Mouse (Mus musculus): Measurements from ENCODE around the gene Sntg2. TPM values are rescaled to one million over a fixed set of nuclear protein-coding genes. Genes with fewer than 3 reads are reported as not detected.

Gene Sntg2
- not detected for polyA plus RNA-seq (2017; shearing (Covaris generic))

GRCm38 (mm10) chr12:30372933-30373501 lies at the start of gene Sntg2:
Gene Sntg2, minus strand, starts transcription at chr12:30373375.

DNA sequence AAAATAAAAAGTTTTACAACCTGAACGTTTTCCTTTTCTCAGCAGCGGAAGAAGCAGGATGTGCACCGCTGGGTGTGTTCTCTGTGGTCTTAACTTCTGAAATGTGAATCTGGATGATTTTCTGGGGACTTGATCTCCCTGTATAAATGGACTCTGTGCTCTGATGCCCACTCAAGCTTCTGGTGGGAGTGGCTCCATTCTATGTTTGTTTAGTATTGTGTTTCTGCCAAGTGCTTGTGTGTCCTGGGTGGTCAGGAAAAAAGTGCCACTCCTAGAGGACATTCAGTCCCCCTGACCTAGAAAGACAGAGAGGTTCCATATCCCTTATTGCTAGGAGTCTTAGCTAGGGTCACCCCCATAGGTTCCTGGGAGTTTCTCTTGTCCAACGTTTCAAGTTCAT lies 240.7 kb downstream of the Sntg2 start, which contains the start of gene Tpo:
Gene Tpo (minus strand): TSS at position 101 of the 400 bp plus-strand sequence.

Other genes with a start within 250 kb of the Sntg2 start
- gene Tpo, start 240.8 kb downstream of the Sntg2 start, polyA plus RNA-seq (2017; shearing (Covaris generic)): not detected
- 36.9 TPM for gene Tmem18, start 211.1 kb upstream of the Sntg2 start, polyA plus RNA-seq (2017; shearing (Covaris generic))